Mouse (Mus musculus) NIH3T3 (cell line): ENCODE results near the gene 4931406P16Rik.

Experiments used
- DNase-seq: peaks from one replicate; pipeline ENCODE4 v3.0.0-alpha.2; 2012; ENCODE audit warnings: low read depth

4931406P16Rik gene

DNA sequence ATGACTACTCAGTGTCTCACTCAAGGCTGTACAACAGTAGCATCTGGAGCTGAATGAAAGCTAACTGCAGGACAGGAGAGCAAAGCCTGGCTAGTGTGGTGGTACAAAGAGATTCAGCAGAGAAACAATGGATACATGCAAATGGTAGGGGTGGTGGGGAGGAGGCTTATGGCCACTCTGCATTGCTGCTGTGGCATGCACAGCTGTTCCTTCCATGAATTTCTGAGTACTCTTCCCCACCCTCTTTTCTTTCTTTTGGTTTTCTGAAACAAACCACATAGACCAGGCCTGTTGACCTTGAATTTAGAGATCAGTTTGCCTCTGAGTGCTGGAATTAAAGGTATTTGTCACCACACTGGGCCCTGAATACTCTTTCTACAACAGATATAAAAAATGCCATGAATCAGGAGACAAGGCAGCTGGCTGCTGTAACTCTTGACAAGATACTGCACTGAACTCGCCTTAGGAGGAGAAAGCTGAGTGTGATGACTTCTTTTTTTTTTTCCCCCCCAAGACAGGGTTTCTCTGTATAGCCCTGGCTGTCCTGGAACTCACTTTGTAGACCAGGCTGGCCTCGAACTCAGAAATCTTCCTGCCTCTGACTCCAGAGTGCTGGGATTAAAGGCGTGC lies 66.4 kb downstream of the 4931406P16Rik start:
- no peak for DNase-seq

DNA sequence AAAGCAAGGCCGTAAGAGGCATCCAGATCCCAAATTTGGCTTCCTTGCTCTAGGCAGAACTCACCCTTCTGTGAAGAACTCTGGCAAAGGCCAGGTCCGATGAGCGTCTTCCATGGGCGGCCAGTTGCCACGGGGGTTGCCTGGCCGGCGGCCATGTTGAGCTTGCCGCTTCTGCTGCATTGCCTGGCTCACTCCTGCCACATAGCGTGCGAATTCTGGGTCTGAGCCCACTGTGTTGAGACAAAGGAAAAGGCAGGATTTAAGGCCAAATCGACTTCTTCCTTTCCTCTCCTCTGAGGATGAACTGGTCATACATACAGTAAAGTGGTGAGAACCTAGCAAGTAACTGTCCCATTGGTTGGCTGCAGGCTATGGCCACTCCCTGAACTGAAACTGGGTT lies 71.2 kb downstream of the 4931406P16Rik start:
- no peak for DNase-seq

DNA sequence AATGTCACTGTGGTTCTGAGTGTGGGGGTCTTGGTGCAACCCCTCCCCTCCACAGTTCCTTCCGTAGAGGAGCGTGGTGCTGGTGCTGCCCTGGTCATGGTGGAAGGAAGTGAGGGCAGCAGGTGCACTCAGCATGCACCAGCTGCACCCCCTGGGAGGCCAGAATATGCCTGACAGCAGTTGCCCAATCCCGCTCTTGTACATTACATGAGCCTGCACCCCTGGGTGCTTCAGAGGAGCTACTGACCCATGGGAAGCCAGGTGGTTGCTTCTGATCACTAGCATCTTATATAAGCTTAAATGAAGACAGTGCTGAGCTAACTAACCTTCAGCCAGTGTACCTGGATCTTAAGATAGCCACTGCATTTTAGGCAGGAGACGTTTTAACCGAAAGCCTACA lies 75.3 kb downstream of the 4931406P16Rik start:
- DNase-seq, result no peak

DNA sequence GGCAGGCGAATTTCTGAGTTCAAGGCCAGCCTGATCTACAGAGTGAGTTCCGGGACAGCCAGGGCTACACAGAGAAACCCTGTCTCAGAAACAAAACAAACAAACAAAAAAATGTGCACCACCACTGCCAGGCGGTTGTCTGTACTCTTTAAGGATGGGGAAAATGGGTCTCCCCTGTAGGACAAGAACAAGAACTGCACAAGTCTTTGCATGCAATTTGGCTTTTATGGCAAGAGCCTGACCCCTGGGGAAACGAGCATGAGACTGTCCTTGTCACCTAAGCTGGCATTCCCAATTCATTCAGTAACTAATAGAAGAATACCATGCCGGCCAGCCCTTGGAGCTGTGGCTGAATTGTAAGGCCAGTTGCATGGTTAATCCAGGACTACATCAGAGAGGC lies 77.7 kb downstream of the 4931406P16Rik start:
- DNase-seq, result no peak

DNA sequence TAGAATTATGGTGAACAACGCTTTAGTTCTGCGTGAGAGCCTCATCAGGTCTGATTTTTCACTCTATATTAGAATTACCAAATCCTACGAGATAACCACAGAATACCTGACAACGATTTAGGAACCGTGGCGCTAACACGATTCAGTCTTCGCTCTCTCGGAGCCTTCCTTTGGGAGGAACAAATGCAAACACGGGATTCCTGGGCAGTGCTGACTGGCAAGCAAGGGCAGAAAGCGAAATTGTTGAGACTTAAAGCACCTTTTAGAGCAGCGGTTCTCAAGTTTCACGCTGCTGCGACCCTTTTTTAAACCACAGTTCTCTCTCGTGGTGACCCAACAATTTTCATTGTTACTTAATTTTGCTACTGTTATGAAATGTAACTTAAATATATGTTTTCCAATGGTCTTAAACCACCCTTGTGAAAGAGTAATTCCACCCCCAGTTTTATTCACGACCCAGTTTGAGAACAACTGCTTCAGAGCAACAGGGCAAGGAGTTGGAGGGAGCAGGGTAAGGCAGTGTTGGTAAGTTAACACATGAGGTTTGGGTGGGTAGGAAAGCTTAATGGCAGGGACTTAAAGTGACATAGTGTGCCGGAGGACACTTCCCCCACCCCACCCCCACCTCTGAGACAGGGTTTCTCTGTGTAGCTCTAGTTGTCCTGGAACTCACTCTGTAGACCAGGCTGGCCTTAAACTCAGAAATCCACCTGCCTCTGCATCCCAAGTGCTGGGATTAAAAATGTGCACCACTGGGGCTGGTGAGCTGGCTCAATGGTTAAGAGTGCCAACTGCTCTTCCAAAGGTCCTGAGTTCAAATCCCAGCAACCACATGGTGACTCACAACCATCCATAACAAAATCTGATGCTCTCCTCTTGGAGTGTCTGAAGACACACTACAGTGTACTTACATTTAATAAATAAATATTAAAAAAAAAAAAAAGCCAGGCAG lies 78.5 kb downstream of the 4931406P16Rik start:
- peak; percentile 55 for DNase-seq

DNA sequence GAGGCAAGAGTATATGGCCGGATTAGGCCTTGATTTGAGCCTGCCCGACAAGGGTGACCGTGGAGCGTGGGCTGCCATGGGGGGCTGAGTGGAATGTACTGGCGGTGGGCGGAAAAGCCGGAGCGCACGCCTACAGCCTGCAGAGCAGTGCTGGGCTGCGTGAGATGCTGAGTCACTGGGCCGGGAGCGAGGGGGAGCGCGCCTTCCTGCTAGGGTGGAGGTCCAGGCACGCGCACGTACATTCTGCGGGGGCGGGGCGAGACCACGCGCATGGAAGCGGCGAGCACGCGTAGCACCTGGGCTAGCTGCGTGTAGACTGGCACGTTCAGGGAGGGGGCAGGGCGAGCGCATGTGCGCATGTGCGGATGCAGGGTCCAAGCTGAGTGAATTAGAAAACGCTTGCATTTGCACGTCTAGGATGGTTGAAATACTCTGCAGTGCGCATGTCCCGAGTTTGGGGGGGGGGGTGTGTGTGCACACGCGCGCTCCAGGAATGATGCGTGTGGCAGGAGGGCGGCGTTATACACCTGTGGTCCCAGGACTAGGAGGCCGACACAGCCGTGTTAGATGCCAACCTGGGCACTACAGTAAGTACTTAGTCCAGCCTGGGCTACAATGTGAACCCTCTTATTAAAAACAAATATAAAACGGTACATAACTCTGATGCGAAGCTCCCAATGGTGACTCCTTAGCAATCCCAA lies 79.3 kb downstream of the 4931406P16Rik start:
- DNase-seq, result peak; percentile 100

DNA sequence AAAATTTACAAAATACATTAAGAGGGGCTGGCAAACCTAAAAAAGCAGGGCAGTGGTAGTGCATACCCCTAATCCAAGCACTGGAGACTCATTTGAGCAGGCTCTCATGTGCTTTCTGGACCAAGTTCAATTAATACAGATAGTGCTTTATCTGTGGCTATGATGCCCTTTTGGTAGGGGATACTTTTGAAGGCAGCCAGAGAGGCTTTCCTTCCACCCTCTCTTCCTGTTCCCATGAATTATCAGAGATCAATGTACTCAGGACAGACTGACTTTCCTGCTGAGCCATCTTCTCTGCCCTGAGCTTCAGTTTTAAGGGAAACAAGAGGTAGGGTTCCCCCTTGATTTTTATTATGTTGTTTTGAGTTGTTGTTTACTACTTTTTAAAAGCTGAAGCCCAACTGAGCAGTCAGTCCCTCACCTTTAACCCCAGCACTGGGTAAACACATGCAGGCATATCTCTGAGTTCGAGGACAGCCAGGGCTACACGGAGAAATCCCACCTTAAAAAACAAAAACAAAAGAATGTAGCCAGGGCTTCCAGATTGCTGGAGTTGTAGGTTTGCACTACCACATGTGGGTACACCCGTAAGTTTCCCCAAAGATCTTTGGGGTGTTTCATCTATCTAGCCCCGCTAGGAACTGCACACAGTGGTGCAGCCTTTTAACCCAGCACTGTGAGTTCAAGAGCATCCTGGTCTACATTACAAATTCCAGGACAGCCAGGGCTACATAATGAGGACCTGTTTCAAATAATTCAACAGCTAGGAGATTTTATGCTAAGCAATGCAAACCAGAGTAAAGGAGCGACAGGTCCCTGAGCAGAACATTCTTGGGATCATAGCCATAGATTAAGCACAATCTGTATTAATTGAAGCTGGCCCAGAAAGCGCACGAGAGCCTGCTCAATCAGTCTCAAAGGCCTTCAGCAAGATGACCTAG lies 80.3 kb downstream of the 4931406P16Rik start:
- DNase-seq, result no peak

DNA sequence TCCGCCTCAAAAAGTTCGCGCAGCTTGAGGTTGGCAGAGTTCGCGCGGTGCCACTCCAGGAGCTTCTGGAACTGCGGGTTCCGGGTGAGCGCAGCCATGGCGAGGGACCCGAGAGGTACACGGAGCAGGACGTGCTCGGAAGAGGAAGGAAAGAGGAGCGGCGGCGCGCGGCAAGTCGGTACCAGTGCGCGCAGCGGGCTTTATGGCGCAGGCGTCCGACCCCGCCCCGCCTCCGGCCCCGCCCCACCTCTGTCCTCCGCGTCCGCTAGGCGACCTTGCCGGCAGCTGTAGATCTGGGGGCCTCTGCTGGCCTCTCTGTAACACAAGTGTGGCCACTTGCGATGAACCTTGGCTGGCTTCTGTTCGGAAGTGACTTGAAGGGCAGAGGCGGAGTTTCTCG lies 83.2 kb downstream of the 4931406P16Rik start, which contains the start of gene Gpi1:
Gpi1 (minus strand) TSS at position 221 of the 400 bp plus-strand sequence.
- peak; percentile 92 for DNase-seq

DNA sequence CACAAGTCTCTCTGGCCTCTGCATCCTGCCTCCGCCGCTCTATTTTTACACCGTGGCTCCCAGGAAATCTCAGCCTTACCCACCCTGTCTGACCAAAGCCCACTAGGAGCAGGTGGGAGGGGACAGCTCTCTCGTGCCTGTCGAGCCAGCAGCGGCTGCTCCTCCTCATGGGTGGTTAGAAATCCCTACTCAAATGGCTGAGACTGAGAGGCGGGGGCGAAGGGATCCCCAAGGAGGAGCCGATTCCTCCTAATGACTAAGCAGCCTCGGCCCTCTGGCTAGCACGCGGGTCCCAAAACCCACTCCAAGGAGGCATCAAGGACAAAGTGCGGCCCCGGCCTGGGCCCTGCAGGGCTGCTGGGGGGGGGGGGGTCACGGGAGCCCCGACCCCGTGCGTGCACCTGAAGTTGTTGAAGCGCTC lies 83.7 kb downstream of the 4931406P16Rik start:
- peak; percentile 67 for DNase-seq

DNA sequence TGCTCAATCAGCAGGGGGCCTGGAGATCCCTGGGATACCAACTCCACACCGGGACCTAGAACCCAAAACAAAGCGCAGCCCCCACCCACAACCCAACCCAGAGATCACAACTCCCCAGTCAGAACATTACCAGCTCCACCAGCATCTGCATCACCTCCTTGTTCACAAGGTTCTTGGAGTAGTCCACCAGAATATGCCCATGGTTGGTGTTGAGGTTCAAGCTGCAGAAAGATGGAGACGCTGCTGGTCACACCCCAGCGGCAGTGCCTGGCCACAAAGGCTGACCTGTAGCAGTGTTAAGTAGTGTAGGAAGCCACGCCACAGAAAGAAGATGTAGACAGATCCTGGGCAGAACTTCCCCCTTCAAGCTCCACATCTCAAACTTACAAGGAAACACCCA lies 84.2 kb downstream of the 4931406P16Rik start:
- DNase-seq, result no peak

DNA sequence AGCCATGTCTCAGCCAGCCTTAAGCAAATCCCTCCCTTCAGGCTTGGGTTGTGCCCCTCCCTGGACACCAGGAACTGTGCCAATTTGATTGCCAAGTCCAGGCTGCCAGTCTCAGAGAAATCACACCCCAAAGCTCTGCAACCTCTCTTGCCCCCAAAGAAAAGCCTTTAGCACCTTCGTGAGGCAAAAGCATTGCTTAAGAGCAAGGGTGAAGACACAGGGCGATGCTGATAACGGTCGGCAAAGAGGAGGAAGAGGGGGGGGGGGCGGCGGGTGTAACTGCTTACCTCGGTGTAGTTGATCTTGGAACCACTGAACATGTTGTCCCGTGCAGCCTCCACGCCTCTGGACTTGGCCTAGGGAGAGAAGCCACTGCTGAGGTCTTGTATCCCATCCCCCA lies 84.7 kb downstream of the 4931406P16Rik start:
- DNase-seq, result peak; percentile 70

DNA sequence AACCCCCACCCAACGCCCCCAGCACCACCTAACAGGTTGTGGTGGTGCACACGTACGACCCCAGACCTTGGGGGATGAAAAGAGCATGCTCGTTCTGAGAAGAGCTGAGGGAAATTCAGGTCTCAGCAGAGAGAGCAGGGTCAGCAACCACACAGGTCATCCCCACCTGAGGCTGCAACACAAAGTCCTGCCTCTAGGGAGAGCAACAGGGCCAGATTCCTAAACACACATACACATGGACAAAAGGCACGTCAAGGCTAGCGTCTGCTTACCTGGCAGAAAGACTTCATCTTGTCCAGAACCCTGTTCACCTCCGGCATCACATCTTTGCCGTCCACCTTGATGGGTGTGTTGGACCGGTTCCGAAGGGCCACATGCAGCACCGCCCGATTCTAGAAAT lies 86.5 kb downstream of the 4931406P16Rik start:
- DNase-seq, result no peak

DNA sequence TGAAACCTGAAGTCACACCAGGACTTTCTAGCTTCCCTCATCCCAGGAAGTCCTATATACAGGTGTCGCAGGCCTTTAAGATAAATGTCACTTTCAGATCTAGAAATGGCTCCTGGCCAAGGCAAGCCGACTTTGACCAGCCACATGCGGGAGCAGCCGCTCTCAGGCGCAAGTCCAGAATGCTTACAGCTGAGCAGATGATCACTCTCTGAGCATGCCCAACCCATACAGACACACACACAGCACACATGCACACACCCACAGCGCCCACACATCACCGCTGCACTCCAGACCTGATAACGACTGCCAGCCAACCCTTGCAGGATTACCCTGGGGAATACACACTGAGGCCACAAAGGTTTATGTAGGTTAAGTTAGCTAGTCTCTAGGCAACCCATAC lies 87.3 kb downstream of the 4931406P16Rik start:
- no peak for DNase-seq

DNA sequence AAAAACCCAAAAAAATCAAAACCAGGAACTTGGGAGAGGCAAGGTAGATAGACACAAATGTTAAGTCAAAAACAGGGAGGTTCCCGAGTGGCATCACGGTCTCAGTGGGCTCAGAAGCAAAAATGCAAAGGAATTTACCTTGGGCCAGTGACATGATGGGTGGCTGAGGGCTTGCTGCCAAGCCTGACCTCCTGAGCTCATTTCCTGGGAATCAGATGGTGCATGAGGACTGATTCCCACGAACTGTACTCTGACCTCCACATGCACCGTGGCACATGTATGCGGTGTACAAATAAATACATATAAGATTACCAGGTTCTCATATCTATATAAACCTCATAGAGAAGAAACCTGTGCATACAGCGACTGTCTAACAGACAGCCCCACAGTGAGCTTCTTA lies 89.0 kb downstream of the 4931406P16Rik start:
- no peak for DNase-seq

DNA sequence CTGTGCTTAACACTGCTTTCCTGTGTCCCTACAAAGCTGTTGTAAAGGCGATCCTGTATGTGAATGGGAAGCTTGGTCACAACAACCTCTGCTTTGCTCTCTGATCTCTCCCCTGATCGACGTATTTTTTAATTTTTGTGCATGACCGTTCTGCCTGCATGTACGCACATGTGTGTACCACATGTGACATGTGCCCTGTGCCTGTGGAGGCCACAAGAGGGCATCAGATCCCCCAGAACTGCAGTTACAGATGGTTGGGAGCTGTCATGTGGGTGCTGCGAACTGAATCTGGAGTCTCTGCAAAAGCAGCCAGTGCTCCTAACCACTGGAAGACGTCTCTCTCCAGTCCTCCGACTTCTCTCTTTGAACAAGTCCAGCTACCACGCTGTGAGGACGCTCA lies 91.0 kb downstream of the 4931406P16Rik start:
- no peak for DNase-seq

DNA sequence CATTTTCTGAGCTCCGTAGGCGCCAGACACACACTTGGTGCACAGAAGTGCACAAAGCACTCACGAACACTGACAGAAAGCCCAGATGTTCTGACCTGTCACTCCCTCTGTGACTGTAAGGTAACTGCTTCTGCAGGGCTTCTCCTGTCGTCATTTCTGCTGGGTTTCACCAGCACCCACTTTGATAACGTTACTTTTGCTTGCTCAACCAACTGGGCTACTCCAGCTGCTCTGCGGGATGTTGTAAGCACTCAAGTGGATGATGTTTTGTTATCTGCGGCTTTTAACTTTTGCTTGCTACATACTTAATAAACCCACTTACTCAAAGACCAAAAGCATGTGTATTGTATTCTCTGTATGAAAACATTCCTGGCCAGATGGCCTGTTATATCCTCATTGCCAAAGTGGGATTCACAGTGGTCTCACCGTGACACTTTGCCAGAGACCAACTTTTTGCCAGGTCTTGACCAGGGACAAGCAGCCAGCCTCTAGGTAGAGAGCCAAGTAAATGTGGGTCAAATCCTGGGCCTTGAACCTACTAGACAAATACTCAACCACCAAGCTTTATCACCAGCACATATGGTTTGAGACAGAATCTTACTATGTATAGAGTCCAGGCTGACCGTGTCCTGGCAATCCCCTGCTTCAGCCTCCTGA lies 91.6 kb downstream of the 4931406P16Rik start:
- DNase-seq, result no peak

DNA sequence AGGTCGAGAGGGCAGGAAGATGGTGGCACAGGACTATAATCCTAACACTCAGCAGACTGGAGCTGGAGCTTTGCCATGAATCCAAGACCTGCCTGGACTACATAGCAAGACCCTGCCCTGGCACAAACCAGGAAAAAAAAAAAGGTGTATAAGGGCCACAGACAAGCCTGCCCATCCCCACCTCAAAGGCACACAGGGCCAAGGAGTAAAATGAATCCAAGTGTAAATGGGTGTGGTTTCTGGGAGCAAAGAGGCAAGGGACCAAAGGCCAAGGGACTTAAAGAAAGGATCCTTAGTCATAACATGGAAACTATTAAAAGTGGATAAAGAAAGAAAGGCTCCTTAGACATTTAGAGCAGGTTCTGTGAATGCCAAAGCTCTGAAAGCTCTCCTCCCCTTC lies 94.9 kb downstream of the 4931406P16Rik start:
- no peak for DNase-seq

DNA sequence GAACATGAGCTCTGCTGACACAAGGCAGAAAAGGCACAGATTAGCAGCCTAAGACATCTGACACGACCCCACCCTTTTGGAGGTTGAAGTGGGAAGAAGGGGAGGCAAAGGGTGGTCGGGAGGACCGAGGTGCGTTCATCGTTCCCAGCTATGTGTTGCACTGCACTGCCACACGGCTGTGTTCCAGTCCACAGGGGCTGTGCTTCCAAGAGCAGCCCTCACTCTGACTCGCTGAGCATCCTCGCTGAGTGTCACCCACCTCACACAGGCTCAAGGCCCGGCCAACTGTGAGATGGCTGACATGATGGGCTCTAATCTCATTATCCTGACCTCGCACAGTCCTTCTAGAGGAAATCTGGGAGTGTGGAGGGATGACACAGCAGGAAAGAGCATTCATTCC lies 96.9 kb downstream of the 4931406P16Rik start:
- DNase-seq, result no peak

DNA sequence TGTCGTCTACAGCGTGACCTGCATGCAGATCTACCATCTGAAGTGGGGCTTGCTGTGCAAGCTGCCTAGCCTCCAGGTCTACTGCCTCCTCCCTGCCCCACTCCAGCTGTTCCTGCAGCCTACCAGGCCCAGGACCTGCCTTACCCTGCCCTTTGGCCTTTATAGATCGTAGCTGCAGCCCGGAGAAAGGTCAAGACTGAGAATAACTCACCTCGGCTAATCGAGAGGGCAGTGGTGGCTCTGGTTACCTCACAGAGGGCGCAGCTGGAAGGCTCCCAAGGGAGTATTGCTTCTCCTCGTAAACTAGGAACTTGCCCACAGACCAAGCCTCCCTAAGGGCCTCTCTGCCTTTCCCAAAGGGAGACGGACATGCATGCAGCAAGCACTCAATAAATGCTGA lies 97.9 kb downstream of the 4931406P16Rik start:
- no peak for DNase-seq

DNA sequence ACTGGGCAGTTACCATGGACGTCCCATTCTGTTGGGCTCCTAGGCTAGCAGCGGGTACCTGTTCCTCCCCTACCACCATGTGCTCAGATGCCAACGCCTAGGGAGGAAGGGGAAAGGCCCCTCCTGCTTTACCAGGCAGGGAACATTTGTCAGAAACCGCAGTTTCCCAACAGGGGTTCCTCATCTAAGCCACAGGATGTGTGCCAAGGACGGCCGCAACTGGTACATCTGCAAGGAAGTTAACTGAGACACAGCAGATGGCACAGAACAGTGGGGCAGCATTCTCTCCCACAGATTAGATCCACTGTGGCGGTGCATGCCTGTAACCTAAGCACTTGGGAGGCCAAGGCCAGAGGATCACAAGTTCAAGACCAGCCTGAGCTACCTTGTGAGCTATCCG lies 98.7 kb downstream of the 4931406P16Rik start:
- DNase-seq, result no peak

DNA sequence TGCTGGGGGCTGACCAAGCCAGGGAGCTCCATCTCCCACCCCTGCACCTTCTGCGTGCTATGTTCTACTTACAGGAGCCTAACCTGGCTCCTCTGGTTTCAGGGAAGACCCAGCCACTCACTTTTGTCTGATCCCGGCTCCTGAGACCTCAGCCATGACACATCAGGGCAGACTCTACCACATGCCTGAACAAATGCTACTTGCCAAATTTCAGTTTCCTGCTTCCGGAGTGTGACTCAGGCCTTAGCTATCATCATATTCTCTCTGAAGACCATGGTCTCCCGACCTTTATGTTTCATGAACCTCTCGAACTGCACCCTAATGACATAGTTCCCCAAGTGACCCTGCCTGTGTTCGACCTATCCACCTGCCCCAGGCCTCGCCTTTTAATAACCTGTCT lies 100.1 kb downstream of the 4931406P16Rik start:
- DNase-seq, result peak; percentile 51
